Mouse (Mus musculus): Measurements from ENCODE around the gene Ptgdr2.

Gene Ptgdr2

GRCm38 (mm10) chr19:10975187-10975586 lies 38.2 kb downstream of the Ptgdr2 start:
- in situ Hi-C loops (cut with MboI), result no loop called here

- in situ Hi-C loops (cut with MboI), result no loop called here
Observed at GRCm38 (mm10) chr19:10976318-10976717, 39.4 kb downstream of the Ptgdr2 start.

GRCm38 (mm10) chr19:10979184-10980168 lies 42.5 kb downstream of the Ptgdr2 start:
- in situ Hi-C loops (cut with MboI), result no loop called here

GRCm38 (mm10) chr19:10980210-10980609 lies 43.2 kb downstream of the Ptgdr2 start:
- in situ Hi-C loops (cut with MboI), result no loop called here

GRCm38 (mm10) chr19:10983146-10983545 lies 46.2 kb downstream of the Ptgdr2 start:
- in situ Hi-C loops (cut with MboI), result no loop called here

GRCm38 (mm10) chr19:10984551-10984950 lies 47.6 kb downstream of the Ptgdr2 start:
- in situ Hi-C loops (cut with MboI), result no loop called here

GRCm38 (mm10) chr19:10985889-10986288 lies 48.9 kb downstream of the Ptgdr2 start:
- in situ Hi-C loops (cut with MboI), result no loop called here

GRCm38 (mm10) chr19:10988563-10988962 lies 51.6 kb downstream of the Ptgdr2 start:
- in situ Hi-C loops (cut with MboI), result no loop called here

GRCm38 (mm10) chr19:10990751-10991150 lies 53.8 kb downstream of the Ptgdr2 start:
- in situ Hi-C loops (cut with MboI), result no loop called here

- in situ Hi-C loops (cut with MboI), result no loop called here
Observed at GRCm38 (mm10) chr19:10991911-10992310, 55.0 kb downstream of the Ptgdr2 start.

Data from mature B cell (primary cell).